Mouse (Mus musculus) neural tube, embryonic 10.5 days (tissue): ENCODE data around the gene Lekr1.
"Not testable (repeated sequence)": the region's sequence is repeated elsewhere in the genome, so short reads cannot be mapped to it uniquely, and the experiment has no call there.

ENCODE experiments used
- DNase-seq: peaks from one replicate; pipeline ENCODE4 v3.0.0-alpha.2; 2017; ENCODE audit warnings: low spot score; ENCODE audit errors: extremely low spot score

Lekr1 gene

GRCm38 (mm10) chr3:65767202-65767862 lies 101.3 kb downstream of the Lekr1 start:
- DNase-seq = no peak

- DNase-seq = not testable (repeated sequence)
Observed at GRCm38 (mm10) chr3:65769666-65770065, 103.6 kb downstream of the Lekr1 start.

GRCm38 (mm10) chr3:65773910-65774309 lies 107.9 kb downstream of the Lekr1 start:
- no peak for DNase-seq

- no peak for DNase-seq
Observed at GRCm38 (mm10) chr3:65775096-65775495, 109.1 kb downstream of the Lekr1 start.

- no peak for DNase-seq
Observed at GRCm38 (mm10) chr3:65782246-65782645, 116.2 kb downstream of the Lekr1 start.

GRCm38 (mm10) chr3:65790076-65790685 lies 124.2 kb downstream of the Lekr1 start:
- DNase-seq = no peak

- no peak for DNase-seq
Observed at GRCm38 (mm10) chr3:65793561-65793960, 127.5 kb downstream of the Lekr1 start.

GRCm38 (mm10) chr3:65794711-65795110 lies 128.7 kb downstream of the Lekr1 start:
- DNase-seq = no peak

- no peak for DNase-seq
Observed at GRCm38 (mm10) chr3:65797345-65798137, 131.5 kb downstream of the Lekr1 start.

- no peak for DNase-seq
Observed at GRCm38 (mm10) chr3:65800962-65801361, 134.9 kb downstream of the Lekr1 start.

GRCm38 (mm10) chr3:65802185-65802584 lies 136.2 kb downstream of the Lekr1 start:
- no peak for DNase-seq

GRCm38 (mm10) chr3:65802868-65803267 lies 136.8 kb downstream of the Lekr1 start:
- DNase-seq = no peak

GRCm38 (mm10) chr3:65814881-65815280 lies 148.9 kb downstream of the Lekr1 start:
- DNase-seq = no peak

GRCm38 (mm10) chr3:65816012-65816411 lies 150.0 kb downstream of the Lekr1 start:
- no peak for DNase-seq

- no peak for DNase-seq
Observed at GRCm38 (mm10) chr3:65818597-65818996, 152.6 kb downstream of the Lekr1 start.

- DNase-seq = no peak
Observed at GRCm38 (mm10) chr3:65819841-65820240, 153.8 kb downstream of the Lekr1 start.

- DNase-seq = no peak
Observed at GRCm38 (mm10) chr3:65824886-65825285, 158.9 kb downstream of the Lekr1 start.

- no peak for DNase-seq
Observed at GRCm38 (mm10) chr3:65826716-65827115, 160.7 kb downstream of the Lekr1 start.

- no peak for DNase-seq
Observed at GRCm38 (mm10) chr3:65827400-65827799, 161.4 kb downstream of the Lekr1 start.

- DNase-seq = no peak
Observed at GRCm38 (mm10) chr3:65828020-65828419, 162.0 kb downstream of the Lekr1 start.

GRCm38 (mm10) chr3:65829230-65829629 lies 163.2 kb downstream of the Lekr1 start:
- DNase-seq = no peak

GRCm38 (mm10) chr3:65829943-65830483 lies 164.0 kb downstream of the Lekr1 start:
- no peak for DNase-seq
